Mouse (Mus musculus) gastrocnemius, postnatal 25 days (tissue): Measurements from ENCODE around the gene Rrbp1. TPM values are rescaled to one million over a fixed set of nuclear protein-coding genes. Genes with fewer than 3 reads are reported as not detected.

ENCODE experiments used
- DNase-seq: peaks from one replicate; pipeline ENCODE4 v3.0.0; 2022
- total RNA-seq, 2 experiments: library from RNA; stranded (reverse); gene quantifications; 1 replicate in 1 of 2; 2 replicates in 1 of 2; pipeline ENCODE4 v1.2.3; 2021

Rrbp1 gene
- total RNA-seq, 2 experiments from 2014 or later: 43.4 to 55.8 TPM

- DNase-seq: no peak
Measured at GRCm38 (mm10) chr2:144006686-144007085, 4.4 kb downstream of the Rrbp1 start.

GRCm38 (mm10) chr2:144005166-144005955, 5.7 kb downstream of the Rrbp1 start:
- DNase-seq: no peak

GRCm38 (mm10) chr2:144003544-144003943, 7.5 kb downstream of the Rrbp1 start:
- no peak for DNase-seq

- DNase-seq: no peak
Measured at GRCm38 (mm10) chr2:144002229-144002984, 8.7 kb downstream of the Rrbp1 start.

GRCm38 (mm10) chr2:143992977-143993376, 18.1 kb downstream of the Rrbp1 start:
- no peak for DNase-seq

- no peak for DNase-seq
Measured at GRCm38 (mm10) chr2:143991964-143992672, 18.9 kb downstream of the Rrbp1 start.

- DNase-seq: no peak
Measured at GRCm38 (mm10) chr2:143990997-143991396, 20.1 kb downstream of the Rrbp1 start.

- no peak for DNase-seq
Measured at GRCm38 (mm10) chr2:143988016-143988415, 23.0 kb downstream of the Rrbp1 start.

- DNase-seq: no peak
Measured at GRCm38 (mm10) chr2:143987485-143987884, 23.6 kb downstream of the Rrbp1 start.

- peak; percentile 4 for DNase-seq
Measured at GRCm38 (mm10) chr2:143983482-143983881, 27.6 kb downstream of the Rrbp1 start.

GRCm38 (mm10) chr2:143982901-143983300, 28.2 kb downstream of the Rrbp1 start:
- peak; percentile 2 for DNase-seq

GRCm38 (mm10) chr2:143982152-143982551, 28.9 kb downstream of the Rrbp1 start:
- DNase-seq: no peak

GRCm38 (mm10) chr2:143980781-143981398, 30.2 kb downstream of the Rrbp1 start:
- DNase-seq: peak; percentile 8

- DNase-seq: peak; percentile 11
Measured at GRCm38 (mm10) chr2:143978444-143979147, 32.5 kb downstream of the Rrbp1 start.

- no peak for DNase-seq
Measured at GRCm38 (mm10) chr2:143975146-143975649, 35.9 kb downstream of the Rrbp1 start.

- DNase-seq: no peak
Measured at GRCm38 (mm10) chr2:143973161-143973560, 37.9 kb downstream of the Rrbp1 start.

GRCm38 (mm10) chr2:143971887-143972286, 39.2 kb downstream of the Rrbp1 start:
- DNase-seq: no peak

- no peak for DNase-seq
Measured at GRCm38 (mm10) chr2:143970841-143971240, 40.2 kb downstream of the Rrbp1 start.

- no peak for DNase-seq
Measured at GRCm38 (mm10) chr2:143969260-143969659, 41.8 kb downstream of the Rrbp1 start.

- no peak for DNase-seq
Measured at GRCm38 (mm10) chr2:143963318-143963717, 47.7 kb downstream of the Rrbp1 start.

GRCm38 (mm10) chr2:143962192-143962591, 48.9 kb downstream of the Rrbp1 start:
- DNase-seq: no peak
